Mouse (Mus musculus): Measurements from ENCODE around the gene BC005537.

- TF ChIP-seq POLR2A (IDR thresholded peaks at IDR 0.05; ENCODE audit: low read depth, low read length) = no peak
- no peak for TF ChIP-seq CTCF (IDR thresholded peaks at IDR 0.05; ENCODE audit: extremely low read depth, insufficient read length, insufficient replicate concordance, low read depth, low read length)
Observed at GRCm38 (mm10) chr13:24756756-24757155, 44.7 kb upstream of the BC005537 start.
